Mouse (Mus musculus): ENCODE measurements around the gene Gm20388.

DNA sequence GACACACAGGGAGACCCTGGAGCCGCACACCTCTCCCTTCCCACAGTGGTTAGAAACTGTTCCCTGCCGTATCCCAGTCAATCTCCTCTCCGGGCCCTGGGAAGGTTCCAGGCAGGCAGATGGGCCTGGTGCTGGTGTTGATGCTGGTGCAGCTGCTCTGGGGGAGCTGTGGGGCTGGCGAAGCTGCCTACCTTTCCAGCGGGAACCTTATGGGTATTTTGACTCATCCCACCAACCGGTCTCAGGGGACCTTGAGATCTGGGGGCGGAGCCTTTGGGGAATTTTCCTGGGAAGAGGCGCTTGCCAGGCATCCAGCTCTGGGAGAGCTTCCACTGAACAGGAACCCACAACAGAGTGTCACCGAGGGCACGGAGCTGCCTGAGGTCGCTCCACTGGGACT, 2757.2 kb downstream of the Gm20388 start:
- TF ChIP-seq GATA1 (IDR thresholded peaks at IDR 0.05; ENCODE audit: low read length) (no peak), TAL1 (IDR thresholded peaks at IDR 0.05; ENCODE audit: low read length) (no peak)

Measured in erythroblast, embryonic 14.5 days (primary cell).